Mouse (Mus musculus): ENCODE measurements at regions not wholly inside any gene's neighbourhood (a gene's known extent, or its start where the extent isn't known, plus 50 kb on each side); places are given as distances from the start of the nearest gene placed in this dataset.

DNA sequence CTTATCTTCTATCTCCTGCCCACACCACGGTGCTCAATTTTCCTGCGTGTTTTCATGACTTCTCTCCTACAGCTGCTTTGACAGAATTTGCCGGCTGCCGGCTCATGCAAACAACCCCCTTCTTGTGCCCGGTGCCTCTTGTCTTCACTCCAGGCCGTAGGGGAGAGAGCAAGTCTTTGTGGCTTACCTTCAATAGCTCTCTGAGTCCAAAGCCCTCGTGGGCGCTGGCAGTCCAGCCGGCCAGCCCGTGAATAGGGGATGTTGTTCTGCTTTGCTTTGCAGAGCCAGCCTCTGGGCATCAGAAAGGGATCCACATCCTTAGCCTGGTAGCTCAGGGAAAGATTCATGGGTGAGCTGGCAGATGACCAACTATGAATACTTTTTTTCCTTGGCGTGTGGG lies 173.9 kb downstream of the Gsdmc2 start:
- DNase-seq (ENCODE audit: extremely low spot score, low spot score): no peak

- no peak for DNase-seq (ENCODE audit: extremely low spot score, low spot score)
Measured at GRCm38 (mm10) chr15:63670561-63670960, 174.4 kb downstream of the Gsdmc2 start.

GRCm38 (mm10) chr15:63667536-63667935 lies 177.4 kb downstream of the Gsdmc2 start:
- no peak for DNase-seq (ENCODE audit: extremely low spot score, low spot score)

DNA sequence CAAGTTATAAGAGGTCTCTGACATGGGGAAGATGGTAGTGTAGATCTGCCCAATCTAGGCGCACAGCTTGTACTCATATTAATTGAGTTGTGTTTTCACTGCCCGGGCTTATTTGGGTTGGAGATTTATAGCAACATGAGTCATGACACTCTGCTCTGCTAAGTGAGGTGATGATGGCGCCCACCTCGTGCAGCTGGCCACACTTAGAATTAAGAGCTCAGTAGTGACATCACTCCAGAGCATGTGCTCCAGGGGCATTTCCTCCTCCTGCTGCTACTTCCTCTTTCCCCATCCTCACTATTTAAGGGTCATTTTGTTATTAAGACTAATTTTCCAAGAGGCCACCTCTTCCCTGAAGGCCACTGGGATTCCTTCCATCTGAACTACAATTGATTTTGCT lies 179.5 kb downstream of the Gsdmc2 start:
- DNase-seq (ENCODE audit: extremely low spot score, low spot score): no peak

DNA sequence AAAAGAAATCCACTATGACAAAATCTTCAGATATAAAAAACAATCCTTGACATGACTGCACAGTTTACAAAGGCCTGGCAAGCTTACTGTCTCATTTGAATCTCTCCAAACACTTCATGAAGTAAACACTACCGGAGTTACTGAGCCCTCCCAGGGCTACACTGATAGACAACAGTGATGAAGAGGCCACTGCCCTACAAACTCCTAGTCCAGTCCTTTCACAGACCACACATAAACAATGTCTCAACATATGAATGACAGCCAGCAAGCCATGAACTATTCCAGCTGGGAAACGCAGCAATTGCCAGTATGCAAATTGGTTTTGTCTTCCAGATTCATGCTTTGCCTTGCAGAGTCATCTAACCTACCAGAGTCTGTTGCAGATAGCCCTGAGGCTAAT lies 180.1 kb downstream of the Gsdmc2 start:
- DNase-seq (ENCODE audit: extremely low spot score, low spot score): no peak

GRCm38 (mm10) chr15:63662183-63662582 lies 182.8 kb downstream of the Gsdmc2 start:
- no peak for DNase-seq (ENCODE audit: extremely low spot score, low spot score)

DNA sequence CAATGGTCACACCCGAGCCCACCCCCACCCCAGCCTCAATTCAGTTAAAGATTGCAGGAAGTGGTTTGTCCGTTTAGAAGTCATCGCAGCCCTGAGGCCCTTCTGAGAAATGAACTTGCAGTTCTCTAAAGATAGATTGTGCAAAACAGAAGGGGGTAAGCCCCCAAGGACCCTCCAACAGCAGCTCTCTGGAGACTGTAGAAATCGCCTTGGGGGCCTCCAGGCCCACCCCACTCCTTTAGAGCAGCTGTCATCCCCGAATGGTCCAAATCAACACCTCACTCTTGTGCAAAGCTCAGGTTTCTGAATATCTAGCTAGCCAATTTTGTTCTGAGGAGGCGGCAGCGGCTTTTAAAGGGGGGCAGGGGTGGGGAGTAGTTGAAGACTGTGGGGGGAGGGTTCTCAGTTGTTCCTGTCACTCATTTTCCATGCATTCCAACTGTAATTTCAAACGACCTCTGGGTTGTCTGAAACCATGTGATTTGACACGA lies 186.9 kb downstream of the Gsdmc2 start:
- no peak for DNase-seq (ENCODE audit: extremely low spot score, low spot score)

DNA sequence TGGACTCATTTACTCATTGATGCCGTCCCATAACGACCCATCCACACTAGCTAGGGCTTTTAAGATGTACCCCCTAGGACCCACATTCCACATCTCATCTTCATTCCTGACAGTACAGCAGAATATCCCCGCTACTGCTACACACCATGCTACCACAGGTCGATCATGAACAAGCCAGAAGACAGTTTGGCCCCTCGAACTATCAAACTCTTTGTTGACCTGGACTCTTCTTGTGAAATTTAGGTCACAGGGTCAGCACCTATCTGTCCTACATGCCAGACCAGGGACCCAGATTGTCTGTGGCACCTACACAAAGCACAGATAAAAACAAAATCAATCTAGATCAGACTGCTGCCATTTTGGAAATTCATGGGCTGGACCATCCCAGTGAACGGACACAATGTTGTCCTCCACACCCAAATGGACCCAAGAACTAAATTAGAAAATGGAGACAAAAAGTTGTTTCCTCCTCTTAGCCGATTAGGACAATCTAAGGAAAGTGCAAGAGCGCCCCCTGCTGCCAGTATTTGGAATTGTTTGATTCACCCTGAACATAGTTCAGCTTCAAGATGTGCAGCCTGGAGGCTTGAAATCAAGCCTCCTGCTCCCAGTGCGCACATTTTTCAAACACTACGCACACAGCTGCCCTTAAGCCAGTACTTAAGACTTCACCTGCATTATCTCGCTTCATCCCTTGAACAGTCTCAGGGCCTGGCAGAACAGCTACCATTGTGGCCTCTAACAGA lies 192.6 kb downstream of the Gsdmc2 start:
- peak; percentile 87 for DNase-seq (ENCODE audit: extremely low spot score, low spot score)

GRCm38 (mm10) chr15:63651120-63651519 lies 193.9 kb downstream of the Gsdmc2 start:
- DNase-seq (ENCODE audit: extremely low spot score, low spot score): no peak

GRCm38 (mm10) chr15:63648142-63648989 lies 196.6 kb downstream of the Gsdmc2 start:
- DNase-seq (ENCODE audit: extremely low spot score, low spot score): no peak

DNA sequence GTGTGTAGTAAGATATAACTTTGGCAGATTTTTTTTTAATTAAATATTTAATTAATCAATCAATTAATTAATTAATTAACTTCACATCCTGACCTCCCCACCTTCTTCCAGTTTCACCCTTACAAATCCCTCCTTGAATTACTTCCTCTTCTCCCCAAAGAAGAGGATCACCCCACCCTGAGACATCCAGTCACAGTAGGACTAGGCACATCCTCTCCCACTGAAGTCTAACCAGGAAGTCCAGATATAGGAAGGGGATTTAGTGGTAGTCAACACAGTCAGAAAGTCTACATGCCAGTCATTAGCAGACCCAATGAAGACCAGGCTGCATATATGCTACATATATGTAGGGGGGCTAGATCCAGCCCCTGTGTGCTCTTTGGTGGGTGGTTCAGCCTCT lies 220.2 kb downstream of the Gsdmc2 start:
- DNase-seq (ENCODE audit: extremely low spot score, low spot score): no peak

GRCm38 (mm10) chr15:63624249-63624648 lies 220.7 kb downstream of the Gsdmc2 start:
- DNase-seq (ENCODE audit: extremely low spot score, low spot score): no peak

DNA sequence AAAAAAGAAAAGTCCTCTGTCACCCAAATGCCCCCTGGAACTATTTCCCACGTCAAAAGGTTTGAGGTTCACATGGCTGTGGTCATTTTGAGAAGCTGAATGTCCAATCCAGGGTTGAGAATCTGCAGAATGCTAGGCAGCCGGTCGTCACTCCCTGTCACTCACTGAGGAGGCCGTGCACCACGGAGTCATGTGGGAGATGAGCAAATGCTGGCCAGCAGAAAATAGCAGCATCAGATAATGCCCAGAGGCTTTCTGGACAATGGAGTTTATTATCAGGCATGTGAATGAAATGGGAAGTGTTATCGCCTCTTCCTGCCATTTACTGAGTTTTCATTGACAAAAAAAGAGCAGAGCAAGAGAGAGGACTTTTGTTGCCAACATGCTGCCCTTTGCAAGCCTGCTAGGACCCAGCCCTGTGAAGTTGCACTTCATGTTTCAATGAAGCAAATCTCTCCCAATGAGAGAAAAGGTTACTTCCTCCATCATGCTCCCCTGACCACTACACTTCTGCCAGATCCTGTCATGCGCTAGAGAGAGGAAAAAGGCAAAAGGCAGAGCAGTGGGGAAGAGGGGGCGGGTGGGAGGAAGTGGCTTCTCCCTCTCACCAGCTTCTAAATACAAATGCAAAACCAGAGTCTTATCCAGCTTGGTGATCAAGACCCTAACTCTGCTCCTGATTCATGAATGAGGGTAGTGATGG lies 228.3 kb downstream of the Gsdmc2 start:
- DNase-seq (ENCODE audit: extremely low spot score, low spot score): no peak

GRCm38 (mm10) chr15:63614191-63614590 lies 230.8 kb downstream of the Gsdmc2 start:
- DNase-seq (ENCODE audit: extremely low spot score, low spot score): no peak

DNA sequence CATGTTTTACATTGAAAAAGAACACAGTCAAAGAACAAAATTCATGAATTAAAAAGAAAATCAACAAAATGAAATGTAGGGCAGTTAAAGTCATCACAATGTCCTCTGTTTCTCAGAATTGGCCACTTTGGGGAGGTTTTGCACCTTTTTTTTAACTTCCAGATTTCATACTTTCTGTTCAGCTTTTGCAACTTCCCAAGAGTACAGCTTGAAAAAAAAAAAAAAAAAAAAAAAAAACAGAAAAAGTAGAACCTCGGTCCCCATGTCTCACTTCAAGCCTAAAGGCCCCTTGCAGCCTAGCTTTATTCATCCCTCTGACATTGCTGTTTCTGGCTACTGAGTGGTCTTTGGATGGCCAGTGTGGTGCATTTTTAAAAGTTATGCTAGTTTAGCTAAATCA lies 231.9 kb downstream of the Gsdmc2 start:
- DNase-seq (ENCODE audit: extremely low spot score, low spot score): no peak

DNA sequence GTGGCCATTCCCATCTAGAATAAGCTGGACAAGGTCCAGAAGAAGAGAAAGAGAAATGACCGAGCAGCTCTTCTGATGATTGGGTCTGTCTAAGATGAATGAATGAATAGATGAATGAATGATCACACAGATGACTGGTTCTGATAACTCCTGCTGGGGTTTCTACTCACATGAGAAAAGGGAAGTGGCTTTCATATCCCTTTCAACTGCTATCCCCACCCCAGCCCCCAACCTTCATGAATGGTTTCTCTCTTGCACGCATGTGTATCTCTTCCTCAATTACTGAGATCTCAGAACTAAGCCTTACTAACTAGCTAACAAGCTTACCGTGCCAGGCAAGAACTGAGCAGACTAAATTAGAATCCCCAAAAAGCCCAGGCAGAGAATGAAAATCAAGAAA lies 233.8 kb downstream of the Gsdmc2 start:
- no peak for DNase-seq (ENCODE audit: extremely low spot score, low spot score)

GRCm38 (mm10) chr15:63603100-63603714 lies 241.8 kb downstream of the Gsdmc2 start:
- no peak for DNase-seq (ENCODE audit: extremely low spot score, low spot score)

DNA sequence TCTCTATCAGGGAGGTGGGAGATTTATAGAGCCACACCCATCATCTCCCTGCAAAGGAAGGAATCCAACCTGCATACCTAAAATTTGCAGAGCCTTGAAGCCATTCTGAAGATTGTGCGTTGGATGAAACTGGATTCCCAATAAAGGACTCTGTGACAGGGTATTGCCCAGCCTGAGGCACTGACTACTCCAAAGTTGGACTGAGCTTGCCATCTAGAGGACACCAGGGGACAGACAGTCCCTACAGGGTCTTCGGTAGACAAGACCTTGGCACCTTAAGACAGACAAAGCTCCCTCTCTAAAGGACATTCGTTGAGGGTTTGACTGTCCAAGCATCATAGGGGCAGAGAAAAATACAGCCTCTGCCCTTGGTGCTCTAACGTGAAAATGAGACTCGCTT lies 243.4 kb downstream of the Gsdmc2 start:
- DNase-seq (ENCODE audit: extremely low spot score, low spot score): peak; percentile 42

DNA sequence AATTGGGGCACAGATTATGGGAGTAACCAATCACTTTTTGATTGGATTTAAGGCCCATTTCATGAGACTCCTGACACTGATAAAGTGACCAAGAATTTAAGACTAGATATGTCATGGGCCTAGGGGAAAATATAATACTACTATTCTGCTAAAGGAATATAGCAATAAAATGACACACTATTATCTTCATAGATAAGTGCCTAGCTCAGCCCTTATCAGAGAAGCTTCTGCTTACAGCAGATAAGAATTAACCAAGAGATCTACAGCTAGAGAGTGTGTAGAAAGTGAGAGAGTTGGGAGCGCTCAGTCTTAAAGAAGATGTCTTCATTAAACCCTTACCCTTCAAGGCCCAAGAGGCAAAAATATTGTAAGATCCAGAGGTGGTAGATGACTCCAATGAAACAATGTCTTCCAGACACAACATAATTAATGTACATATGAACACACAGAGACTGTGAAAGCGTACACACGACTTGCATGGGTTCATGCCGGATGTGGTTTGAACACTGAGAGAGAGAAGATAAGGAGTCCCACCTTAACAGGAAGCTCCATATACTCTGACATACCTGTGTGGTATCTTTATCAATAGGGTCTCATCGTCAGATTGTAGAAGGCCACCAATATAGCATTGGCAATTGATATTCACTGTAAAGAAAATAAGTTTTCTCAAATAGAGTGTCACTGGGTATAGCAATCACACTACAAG lies 252.1 kb downstream of the Gsdmc2 start:
- no peak for DNase-seq (ENCODE audit: extremely low spot score, low spot score)

DNA sequence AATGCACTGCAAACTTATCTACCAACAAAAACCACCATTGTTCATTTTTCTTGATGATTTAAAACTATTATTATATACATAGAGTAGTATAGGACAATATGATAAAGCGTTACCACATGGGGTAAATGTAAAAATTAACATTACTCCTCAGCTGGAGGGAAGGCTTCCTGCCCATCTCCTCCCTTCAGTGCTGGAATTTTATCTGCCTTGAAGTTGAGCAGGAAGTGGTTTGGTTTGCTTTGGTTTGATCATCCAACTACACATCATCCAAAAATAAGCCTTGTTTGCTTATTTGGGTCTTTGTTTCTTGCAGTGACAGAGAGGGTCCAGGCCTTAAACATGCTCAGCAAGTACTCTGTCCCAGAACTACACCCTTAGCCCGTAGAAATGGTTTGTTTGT lies 285.7 kb downstream of the Gsdmc2 start:
- no peak for DNase-seq (ENCODE audit: extremely low spot score, low spot score)

DNA sequence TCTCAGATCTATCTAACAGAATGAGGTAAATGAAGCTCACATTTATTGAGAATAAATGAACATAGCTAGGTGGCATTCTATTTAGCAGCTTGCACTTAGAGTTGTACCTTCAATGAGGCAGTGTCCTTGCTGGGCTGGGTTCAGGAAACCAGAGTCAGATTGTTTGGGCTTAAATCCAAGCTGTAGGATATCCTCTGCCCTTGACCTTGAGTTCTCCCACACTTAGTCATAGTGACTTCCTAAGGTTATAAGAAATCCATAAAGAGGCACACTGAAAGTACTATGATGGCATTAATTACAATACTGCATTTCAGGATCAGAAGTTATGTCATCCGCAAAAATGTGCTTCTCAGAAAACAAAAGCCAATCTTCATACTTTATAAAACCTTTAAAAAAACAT lies 286.3 kb downstream of the Gsdmc2 start:
- no peak for DNase-seq (ENCODE audit: extremely low spot score, low spot score)

Measured in neural tube, embryonic 10.5 days (tissue).